Mouse (Mus musculus) limb, embryonic 12.5 days (tissue): ENCODE results near the gene Exosc5. TPM values are rescaled to one million over a fixed set of nuclear protein-coding genes. Genes with fewer than 3 reads are reported as not detected.

Experiments used
- ATAC-seq: fragments of 200-750 bp; cut with Nextera tagmentation; 2 replicates; pipeline ENCODE4 v1.8.0; 2017; ENCODE audit warnings: low read depth, moderate TSS enrichment; ENCODE audit not compliant: insufficient number of reproducible peaks, insufficient read depth, low FRiP score, low TSS enrichment
- H3K27ac ChIP-seq: fragments of 300-500 bp; sonication (generic); 2 replicates; pipeline ENCODE4 v1.5.1; 2016; ENCODE audit warnings: mild to moderate bottlenecking, moderate library complexity
- H3K27me3 ChIP-seq: fragments of 300-500 bp; sonication (generic); 2 replicates; pipeline ENCODE4 v1.6.1; 2016; ENCODE audit warnings: mild to moderate bottlenecking, moderate library complexity
- H3K36me3 ChIP-seq: fragments of 300-500 bp; sonication (generic); 2 replicates; pipeline ENCODE4 v1.6.1; 2016; ENCODE audit warnings: mild to moderate bottlenecking, moderate library complexity
- H3K4me1 ChIP-seq: fragments of 300-500 bp; sonication (generic); replicated peaks from 2 replicates; pipeline ENCODE4 v1.6.1; 2016
- H3K4me2 ChIP-seq: fragments of 300-500 bp; sonication (generic); 2 replicates; pipeline ENCODE4 v1.6.1; 2016; ENCODE audit warnings: mild to moderate bottlenecking, moderate library complexity
- H3K4me3 ChIP-seq: fragments of 300-500 bp; sonication (generic); replicated peaks from 2 replicates; pipeline ENCODE4 v1.5.1; 2016; ENCODE audit warnings: mild to moderate bottlenecking
- H3K9ac ChIP-seq: fragments of 300-500 bp; sonication (generic); replicated peaks from 2 replicates; pipeline ENCODE4 v1.6.1; 2016; ENCODE audit warnings: mild to moderate bottlenecking, moderate library complexity
- H3K9me3 ChIP-seq: fragments of 300-500 bp; sonication (generic); 2 replicates; pipeline ENCODE4 v1.6.1; 2016; ENCODE audit warnings: mild to moderate bottlenecking, moderate library complexity
- WGBS: fragments of 180-500 bp; shearing (Covaris S2); methylation state at CpG from one replicate; pipeline ENCODE4 v1.1.7; 2016; 5-methylcytosine and 5-hydroxymethylcytosine counted together
- polyA plus RNA-seq: library from polyadenylated mRNA; unstranded; fragments of >200 nt; fragmentation: Nextera tagmentation; extraction: Ambion mirVana; gene quantifications from 2 replicates; pipeline ENCODE4 v1.2.1, GENCODE M21; 2016

Exosc5 gene
- polyA plus RNA-seq, 1 experiment from 2014 or later, result 74.2 TPM

GRCm38 (mm10) chr7:25639754-25640153, 19.2 kb upstream of the Exosc5 start:
- H3K36me3 ChIP-seq, result peaks cover 56% of the 10 kb centered on the region
- no peak overlapping the region for H3K4me2 ChIP-seq
- ATAC-seq, result no peak
- H3K27me3 ChIP-seq, result no peaks in the 10 kb centered on the region
- no peaks in the 10 kb centered on the region for H3K9me3 ChIP-seq
- H3K4me1 ChIP-seq, result no peaks in the 10 kb centered on the region
- H3K4me3 ChIP-seq, result no peak overlapping the region
- no peak overlapping the region for H3K9ac ChIP-seq
- no peak overlapping the region for H3K27ac ChIP-seq
- 95% methylated on average over 4 of the region's 4 CpGs for WGBS

DNA sequence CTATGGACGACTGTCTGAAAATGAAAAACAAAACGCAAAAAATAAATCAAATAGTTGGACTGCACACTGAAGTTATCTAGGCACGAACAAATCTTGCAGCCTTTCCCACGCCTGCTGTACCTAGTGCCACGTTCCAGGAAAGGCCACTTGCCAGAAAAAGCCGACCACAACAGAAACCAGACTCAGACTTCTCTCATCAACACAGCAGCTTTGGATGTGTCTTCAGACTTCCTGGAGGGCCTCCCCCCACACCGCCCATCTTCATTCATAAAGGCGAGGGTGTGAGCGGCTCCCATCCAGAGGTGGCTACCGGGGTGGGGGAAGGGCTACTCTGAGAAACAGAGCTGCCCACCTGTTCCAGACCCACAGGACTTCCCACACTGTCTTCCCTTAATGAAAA, 14.8 kb upstream of the Exosc5 start:
- Histone ChIP-seq H3K4me1 (no peaks in the 10 kb centered on the region), H3K4me2 (no peak overlapping the region), H3K36me3 (peaks cover 18% of the 10 kb centered on the region), H3K9me3 (no peaks in the 10 kb centered on the region), H3K4me3 (no peak overlapping the region), H3K27me3 (no peaks in the 10 kb centered on the region), H3K9ac (no peak overlapping the region), H3K27ac (no peak overlapping the region)
- 75% methylated on average over 10 of the region's 10 CpGs for WGBS
- ATAC-seq, result no peak

DNA sequence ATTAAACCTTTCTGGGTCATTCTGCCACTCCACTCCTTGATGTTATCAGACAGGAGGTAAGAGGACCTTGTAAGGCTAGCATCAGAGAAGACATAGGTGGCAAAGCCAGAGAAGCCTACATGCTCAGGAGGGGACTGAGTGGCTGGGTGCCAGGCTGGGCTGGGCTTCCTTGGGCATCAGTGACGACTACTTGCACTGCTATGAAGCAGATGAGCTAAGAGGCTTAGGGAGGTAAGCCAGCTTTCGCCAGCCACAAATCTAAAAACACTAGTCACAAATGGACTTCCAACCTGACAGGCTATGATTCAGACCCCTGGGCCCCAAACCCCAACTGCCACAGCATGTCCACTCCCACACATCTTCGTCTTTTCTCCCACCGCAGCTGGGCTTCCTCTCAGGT, 14.3 kb upstream of the Exosc5 start:
- no peak overlapping the region for H3K27ac ChIP-seq
- H3K9me3 ChIP-seq, result no peaks in the 10 kb centered on the region
- H3K4me1 ChIP-seq, result no peaks in the 10 kb centered on the region
- no peak overlapping the region for H3K4me3 ChIP-seq
- no peak overlapping the region for H3K4me2 ChIP-seq
- no peak for ATAC-seq
- 83% methylated on average over 4 of the region's 4 CpGs for WGBS
- no peak overlapping the region for H3K9ac ChIP-seq
- peaks cover 13% of the 10 kb centered on the region for H3K36me3 ChIP-seq
- H3K27me3 ChIP-seq, result no peaks in the 10 kb centered on the region

GRCm38 (mm10) chr7:25645074-25645473, 13.9 kb upstream of the Exosc5 start:
- Histone ChIP-seq H3K4me2 (no peak overlapping the region), H3K4me3 (no peak overlapping the region), H3K4me1 (no peaks in the 10 kb centered on the region), H3K27ac (no peak overlapping the region), H3K9ac (no peak overlapping the region), H3K36me3 (peaks cover 9% of the 10 kb centered on the region), H3K27me3 (no peaks in the 10 kb centered on the region), H3K9me3 (no peaks in the 10 kb centered on the region)
- ATAC-seq, result no peak
- WGBS, result 67% methylated on average over 14 of the region's 14 CpGs

DNA sequence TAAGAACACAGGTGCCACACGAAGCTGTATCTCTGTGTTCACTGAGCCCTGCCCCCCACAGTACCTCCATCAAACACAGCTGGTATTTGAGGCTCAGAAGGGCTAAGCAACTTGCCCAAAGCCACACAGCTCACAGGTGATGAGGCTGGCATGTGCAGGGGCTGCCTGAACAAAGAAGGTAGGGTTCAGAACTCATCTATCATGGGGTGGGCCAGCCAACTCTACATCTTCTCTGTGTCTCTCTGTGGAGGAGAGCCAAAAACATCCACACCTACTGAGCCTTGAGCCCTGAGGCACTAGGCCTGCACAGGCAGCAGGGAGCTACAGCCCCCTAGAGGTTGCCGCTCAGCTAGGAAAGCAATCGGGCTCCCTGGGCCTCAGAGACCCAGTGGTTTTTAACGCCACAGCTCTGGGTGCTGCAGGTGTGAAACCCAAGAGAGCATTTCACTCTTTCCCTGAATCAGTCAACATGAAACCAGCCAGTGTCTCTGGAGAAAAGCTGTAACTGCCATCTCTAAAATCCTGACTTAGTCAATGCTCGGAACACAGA, 11.3 kb upstream of the Exosc5 start:
- Histone ChIP-seq H3K27me3 (no peaks in the 10 kb centered on the region), H3K27ac (no peak overlapping the region), H3K4me2 (no peak overlapping the region), H3K9ac (no peak overlapping the region), H3K4me3 (no peak overlapping the region), H3K9me3 (no peaks in the 10 kb centered on the region), H3K36me3 (0 out of 2 replicates have a peak, but pooled peaks cover 5% of the 10 kb centered on the region), H3K4me1 (no peaks in the 10 kb centered on the region)
- ATAC-seq, result no peak
- 46% methylated on average over 5 of the region's 5 CpGs for WGBS

DNA sequence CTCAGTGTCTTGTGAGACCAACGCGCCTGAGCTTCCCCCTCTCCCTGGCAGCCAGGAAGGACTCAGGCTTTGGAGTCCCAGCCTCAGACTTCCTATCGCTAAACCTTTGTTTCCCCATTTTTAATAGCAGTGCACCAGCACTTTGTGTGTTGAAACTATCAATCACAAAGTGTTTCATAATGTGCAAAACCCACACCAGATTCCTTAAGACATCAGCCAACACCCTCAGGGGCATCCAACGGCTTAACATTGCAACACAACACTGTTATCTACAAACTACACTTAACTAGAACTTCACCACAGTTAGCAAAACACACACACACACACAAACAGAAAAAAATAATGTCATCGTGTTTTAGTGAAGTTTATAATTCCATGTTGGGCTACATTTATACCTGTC, 9.1 kb upstream of the Exosc5 start:
- no peak overlapping the region for H3K4me2 ChIP-seq
- H3K9me3 ChIP-seq, result no peaks in the 10 kb centered on the region
- no peak overlapping the region for H3K4me3 ChIP-seq
- WGBS, result 88% methylated on average over 5 of the region's 5 CpGs
- no peaks in the 10 kb centered on the region for H3K4me1 ChIP-seq
- no peaks in the 10 kb centered on the region for H3K27me3 ChIP-seq
- H3K9ac ChIP-seq, result no peak overlapping the region
- peaks cover 10% of the 10 kb centered on the region; the same call in 1 of the 2 replicates for H3K36me3 ChIP-seq
- ATAC-seq, result no peak
- H3K27ac ChIP-seq, result no peak overlapping the region

DNA sequence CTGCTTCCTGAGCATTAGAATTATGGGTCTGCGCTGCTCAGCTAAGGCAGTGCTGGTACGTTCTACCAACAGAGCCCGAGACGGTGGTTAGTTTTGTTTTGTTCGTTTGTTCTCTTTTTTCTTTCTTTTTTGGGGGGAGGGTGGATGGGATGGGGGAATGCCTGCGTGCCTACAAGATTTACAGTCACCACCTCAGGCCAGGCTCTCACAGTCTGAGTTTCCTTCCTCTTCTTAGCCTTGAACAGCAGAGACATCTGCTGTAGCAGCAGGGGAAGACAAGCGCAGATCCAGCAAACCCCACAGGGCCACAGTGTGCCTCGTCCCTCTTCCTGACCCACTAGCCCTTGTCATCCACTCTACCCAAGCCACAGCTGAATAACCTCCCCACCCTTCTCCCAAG, 7.7 kb upstream of the Exosc5 start:
- 90% methylated on average over 8 of the region's 8 CpGs for WGBS

DNA sequence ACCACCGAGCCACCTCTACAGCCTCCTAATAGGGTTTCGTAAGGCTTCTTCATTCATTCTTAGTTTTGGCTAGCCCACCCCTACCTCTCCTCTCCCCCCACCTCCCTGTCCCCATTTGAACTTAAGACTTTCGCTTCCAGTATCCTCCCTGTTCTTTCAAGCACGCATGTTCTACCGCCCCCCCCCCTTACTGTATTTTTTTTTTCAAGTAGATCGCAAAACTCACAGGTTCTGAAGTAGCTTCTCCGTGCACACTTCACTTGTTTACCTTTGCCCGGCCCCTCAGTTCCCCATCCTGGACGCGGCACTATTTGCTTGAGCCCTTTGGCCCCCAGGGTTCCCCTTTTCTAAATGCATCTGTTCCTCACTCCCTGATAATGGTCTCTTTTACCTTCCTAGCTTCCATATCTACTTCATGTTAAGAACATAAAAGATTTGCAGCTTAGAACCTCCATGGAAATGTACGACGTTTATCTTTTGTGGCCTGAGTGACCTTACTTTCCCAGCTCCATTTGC, 6.7 kb upstream of the Exosc5 start:
- Histone ChIP-seq H3K27ac (no peak overlapping the region), H3K4me3 (no peak overlapping the region), H3K9me3 (no peaks in the 10 kb centered on the region), H3K36me3 (peaks cover 10% of the 10 kb centered on the region; the same call in 1 of the 2 replicates), H3K9ac (no peak overlapping the region), H3K27me3 (no peaks in the 10 kb centered on the region), H3K4me2 (no peak overlapping the region), H3K4me1 (peaks cover 5% of the 10 kb centered on the region)
- ATAC-seq, result no peak
- WGBS, result 87% methylated on average over 12 of the region's 12 CpGs

More for the DNA sequence above, 7.7 kb upstream of the Exosc5 start:
- Histone ChIP-seq H3K9ac (no peak overlapping the region), H3K36me3 (peaks cover 10% of the 10 kb centered on the region; the same call in 1 of the 2 replicates), H3K9me3 (no peaks in the 10 kb centered on the region), H3K4me2 (no peak overlapping the region), H3K27me3 (no peaks in the 10 kb centered on the region), H3K4me1 (no peaks in the 10 kb centered on the region), H3K4me3 (no peak overlapping the region), H3K27ac (no peak overlapping the region)
- no peak for ATAC-seq

GRCm38 (mm10) chr7:25655601-25656428, 3.1 kb upstream of the Exosc5 start:
- Histone ChIP-seq H3K27me3 (no peaks in the 10 kb centered on the region), H3K27ac (no peak overlapping the region), H3K36me3 (peaks cover 10% of the 10 kb centered on the region; the same call in 1 of the 2 replicates), H3K4me2 (no peak overlapping the region), H3K4me1 (peaks cover 25% of the 10 kb centered on the region), H3K9me3 (no peaks in the 10 kb centered on the region), H3K9ac (no peak overlapping the region), H3K4me3 (no peak overlapping the region)
- 75% methylated on average over 11 of the region's 11 CpGs for WGBS
- no peak for ATAC-seq

DNA sequence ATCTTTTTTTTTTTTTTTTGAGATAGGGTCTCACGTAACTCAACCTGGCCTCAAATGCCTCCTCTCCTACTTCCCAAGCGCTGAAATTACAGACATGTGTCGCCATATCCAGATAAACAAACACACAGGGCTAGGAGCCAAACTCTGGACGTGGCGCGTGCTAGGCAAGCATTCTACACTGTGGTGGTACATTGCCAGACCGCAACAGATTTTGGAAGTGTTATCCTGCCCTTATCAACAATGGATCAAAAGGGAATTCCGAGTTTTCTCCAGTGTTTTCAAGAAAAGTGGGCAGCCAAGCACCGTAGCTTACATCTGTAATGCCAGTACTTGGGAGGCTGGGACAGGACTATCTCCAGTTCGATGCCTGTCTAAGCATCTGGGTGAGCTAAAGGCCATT, 1.2 kb upstream of the Exosc5 start:
- peaks cover 25% of the 10 kb centered on the region for H3K4me1 ChIP-seq
- H3K36me3 ChIP-seq, result peaks cover 15% of the 10 kb centered on the region
- ATAC-seq, result no peak

DNA sequence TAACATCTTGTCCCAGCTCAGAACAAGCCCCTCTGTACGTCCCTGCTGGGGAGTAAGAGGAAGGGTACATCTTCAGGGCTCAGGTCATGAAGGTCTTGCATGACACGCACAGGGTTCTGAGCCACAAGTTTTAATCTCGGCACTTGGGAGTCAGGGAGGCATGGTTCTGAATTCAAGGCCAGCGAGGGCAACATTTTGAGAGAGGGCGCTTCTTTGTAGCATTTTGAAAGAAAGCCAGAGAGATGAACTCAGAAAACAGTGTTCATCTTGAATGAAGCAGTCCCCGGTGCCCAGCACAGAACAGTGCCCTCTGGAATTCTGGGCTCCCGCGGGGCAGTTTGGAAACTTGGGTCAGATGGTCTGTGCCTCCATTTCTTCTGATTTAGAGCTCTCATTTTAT, 7.4 kb downstream of the Exosc5 start:
- Histone ChIP-seq H3K4me2 (no peak overlapping the region), H3K9ac (no peak overlapping the region), H3K27me3 (no peaks in the 10 kb centered on the region), H3K27ac (no peak overlapping the region), H3K4me3 (no peak overlapping the region), H3K36me3 (peaks cover 73% of the 10 kb centered on the region), H3K9me3 (no peaks in the 10 kb centered on the region), H3K4me1 (no peaks in the 10 kb centered on the region)
- WGBS, result 90% methylated on average over 8 of the region's 8 CpGs
- no peak for ATAC-seq

More for the DNA sequence above, 1.2 kb upstream of the Exosc5 start:
- 42% methylated on average over 10 of the region's 10 CpGs for WGBS
- Histone ChIP-seq H3K27me3 (no peaks in the 10 kb centered on the region), H3K27ac (no peak overlapping the region), H3K4me3 (peak overlapping the region; percentile 69), H3K9ac (peak overlapping the region; percentile 65), H3K4me2 (peak overlapping the region; percentile 84), H3K9me3 (no peaks in the 10 kb centered on the region)
